Mouse (Mus musculus) liver, postnatal 0 days (tissue): Measurements from ENCODE around the gene Ofcc1.

Experiments
- CTCF ChIP-seq: sonication (generic); IDR thresholded peaks from 2 replicates; pipeline ENCODE4 v1.5.1; 2016; ENCODE audit warnings: antibody characterized with exemption, low read depth
- EP300 ChIP-seq: IDR thresholded peaks from 2 replicates; pipeline ENCODE4 v1.6.1; 2016; ENCODE audit warnings: antibody characterized with exemption, low read depth, mild to moderate bottlenecking

GRCm38 (mm10) chr13:40347045-40347444 lies 14.2 kb downstream of the Ofcc1 start:
- TF ChIP-seq EP300 (no peak), CTCF (no peak)
